ENCODE assay signal across 9 mouse cellular contexts in the genomic region with DNA sequence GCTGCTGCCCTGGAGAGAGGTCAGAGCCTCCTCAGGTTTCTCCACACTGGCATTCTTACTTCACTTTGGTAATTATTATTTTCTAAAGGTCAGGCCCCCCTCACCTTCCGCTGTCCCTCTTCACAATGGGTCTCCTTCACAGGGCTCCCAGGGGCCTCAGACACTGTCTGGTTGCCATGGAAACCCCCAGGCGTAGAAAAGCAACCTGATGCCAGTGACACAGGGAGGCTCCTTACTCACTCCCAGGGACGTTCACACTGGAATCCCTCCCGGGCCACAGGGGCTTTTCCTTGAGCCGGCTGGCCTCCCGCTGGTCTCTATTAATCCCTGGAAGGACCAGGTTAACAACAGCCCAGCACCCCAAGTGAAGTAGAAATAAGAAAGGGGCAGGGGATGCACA. TPM values are rescaled to one million over a fixed set of nuclear protein-coding genes. Genes with fewer than 3 reads are reported as not detected.
DNase-seq lines count a peak whose midpoint lies in the region; ATAC-seq and TF ChIP-seq lines count a peak whose summit lies in the region.
"Had no signal": no experiment of that assay in that cellular context is flagged by ENCODE, and none has a peak within 500 bp of the region (broad histone marks: within the 10 kb centered on the region; RNA-seq: fewer than 3 reads in every experiment).

No protein-coding gene starts in this region.

- WGBS in forebrain, embryonic 15.5 days = under 1% methylated on average over 6 of the region's 6 CpGs
- under 1% methylated on average over 6 of the region's 6 CpGs for WGBS in midbrain, embryonic 11.5 days

- peak; percentile 85 for DNase-seq in Patski (ENCODE audit: low read depth, low spot score)
- DNase-seq in midbrain, embryonic 11.5 days (ENCODE audit: low spot score, missing footprints) = peak; percentile 97
- DNase-seq in spleen, adult 18-20 months = no peak
- no peak for DNase-seq in B cell, adult 2 months
- DNase-seq in heart, postnatal 14 days = no peak
- DNase-seq: heart, postnatal 36 days had no signal

- TF ChIP-seq EP300 in ES-Bruce4 (IDR thresholded peaks at IDR 0.05; ENCODE audit: insufficient read depth, low read depth, low read length) = 0 out of 2 replicates have a peak, but pooled peaks have one; percentile 42

- no peak for TF ChIP-seq CTCF in ES-Bruce4 (IDR thresholded peaks at IDR 0.05; ENCODE audit: low read depth, low read length)
- TF ChIP-seq CTCF in Patski (IDR thresholded peaks at IDR 0.05) = no peak

- no peak for ATAC-seq in Patski
- no peak for ATAC-seq in forebrain, embryonic 15.5 days (replicated peaks)
- peak; percentile 82 for ATAC-seq in midbrain, embryonic 11.5 days (ENCODE audit: low FRiP score)

- no peaks in the 10 kb centered on the region for H3K36me3 ChIP-seq in ES-Bruce4 (ENCODE audit: control insufficient read depth, insufficient read depth, low read length, poor library complexity, severe bottlenecking)
- no peaks in the 10 kb centered on the region for H3K36me3 ChIP-seq in forebrain, embryonic 15.5 days
- H3K36me3 ChIP-seq in midbrain, embryonic 11.5 days (ENCODE audit: control insufficient read depth, insufficient read depth, low read length) = peaks cover 24% of the 10 kb centered on the region
- H3K36me3 ChIP-seq: liver, embryonic 15.5 days had no signal

- intact Hi-C loops in heart, postnatal 14 days (cut with DNase I) = no loop called here

- in situ Hi-C loops in Patski (cut with MboI; ENCODE audit: low pct_unique_long_range_greater_than_20kb) = no loop called here

- no peaks in the 10 kb centered on the region for H3K9me3 ChIP-seq in ES-Bruce4 (replicated peaks; ENCODE audit: control insufficient read depth, insufficient read depth, low read length, poor library complexity, severe bottlenecking)
- no peaks in the 10 kb centered on the region for H3K9me3 ChIP-seq in forebrain, embryonic 15.5 days
- H3K9me3 ChIP-seq in midbrain, embryonic 11.5 days (ENCODE audit: control insufficient read depth, low read length) = no peaks in the 10 kb centered on the region
- H3K9me3 ChIP-seq: liver, embryonic 15.5 days had no signal

- POLR2A ChIA-PET in Patski (lab: Charles Lee) = interaction anchor here (0.6 kb wide), 1 partner anchor 20 kb away, joined by 3 read pairs; no protein-coding TSS in a partner anchor

- peaks cover 13% of the 10 kb centered on the region for H3K4me1 ChIP-seq in ES-Bruce4 (ENCODE audit: control insufficient read depth, insufficient read depth, low read length)
- H3K4me1 ChIP-seq in forebrain, embryonic 15.5 days = peaks cover 44% of the 10 kb centered on the region
- peaks cover 51% of the 10 kb centered on the region for H3K4me1 ChIP-seq in midbrain, embryonic 11.5 days (ENCODE audit: control insufficient read depth, insufficient read depth, low read length)

- no peak for TF ChIP-seq POLR2A in ES-Bruce4 (IDR thresholded peaks at IDR 0.05; ENCODE audit: insufficient read depth, low read length)

- H3K4me3 ChIP-seq in ES-Bruce4 (ENCODE audit: low read depth, low read length) = no peak overlapping the region
- H3K4me3 ChIP-seq in forebrain, embryonic 15.5 days = no peak overlapping the region
- no peak overlapping the region for H3K4me3 ChIP-seq in midbrain, embryonic 11.5 days (ENCODE audit: low read depth, low read length)
- H3K4me3 ChIP-seq: liver, embryonic 15.5 days had no signal

- H3K9ac ChIP-seq in ES-Bruce4 (ENCODE audit: low read depth, poor library complexity, severe bottlenecking) = no peak overlapping the region
- H3K9ac ChIP-seq in forebrain, embryonic 15.5 days (replicated peaks) = 0 out of 2 replicates have a peak overlapping the region, but pooled peaks have one; percentile 6
- H3K9ac ChIP-seq in midbrain, embryonic 11.5 days (ENCODE audit: low read length) = no peak overlapping the region; the same call in 1 of the 2 replicates
- H3K9ac ChIP-seq: liver, embryonic 15.5 days had no signal

- peak overlapping the region; percentile 12; the same call in 1 of the 2 replicates for H3K27ac ChIP-seq in ES-Bruce4 (ENCODE audit: insufficient read depth, low read length)
- peak overlapping the region; percentile 38 for H3K27ac ChIP-seq in forebrain, embryonic 15.5 days (replicated peaks)
- peak overlapping the region; percentile 98 for H3K27ac ChIP-seq in midbrain, embryonic 11.5 days (ENCODE audit: low read depth, low read length)
- H3K27ac ChIP-seq: liver, embryonic 15.5 days had no signal

- H3K27me3 ChIP-seq in ES-Bruce4 (ENCODE audit: control insufficient read depth, insufficient read depth, low read length, poor library complexity, severe bottlenecking) (no peaks in the 10 kb centered on the region), Patski (no peaks in the 10 kb centered on the region)
- H3K27me3 ChIP-seq in forebrain, embryonic 15.5 days = no peaks in the 10 kb centered on the region
- H3K27me3 ChIP-seq in midbrain, embryonic 11.5 days (ENCODE audit: control insufficient read depth, insufficient read depth, low read length) = no peaks in the 10 kb centered on the region; the same call in 1 of the 2 replicates

- CTCF ChIA-PET in Patski (lab: Charles Lee) = interaction anchor here (1.3 kb wide), 1 partner anchor 9 kb away, joined by 3 read pairs; no protein-coding TSS in a partner anchor

- H3K4me2 ChIP-seq in forebrain, embryonic 15.5 days (replicated peaks) = peak overlapping the region; percentile 37
- peak overlapping the region; percentile 14 for H3K4me2 ChIP-seq in midbrain, embryonic 11.5 days
- H3K4me2 ChIP-seq: liver, embryonic 15.5 days had no signal

RNA-seq across cellular contexts. Expression of a gene that starts 14.4 kb away (rescaled TPM):
- polyA plus RNA-seq in ES-Bruce4 (2011; ENCODE audit: insufficient read depth, insufficient read length, low read depth, missing spikeins) (12.9 and 13.1 TPM in 2 replicates), Patski (2021) (0.54 TPM)
- polyA plus RNA-seq in forebrain, embryonic 15.5 days (2015; fragmentation: Nextera tagmentation; extraction: Ambion mirVana) = 25.6 and 25.8 TPM in 2 replicates
- 94.5 and 94.6 TPM in 2 replicates for polyA plus RNA-seq in midbrain, embryonic 11.5 days (2014; fragmentation: Nextera tagmentation; extraction: Ambion mirVana)
- 1 to 10 TPM in 1 of 2 experiments, under 1 TPM in 1; 0.41 to 1.0 TPM for total RNA-seq in heart, postnatal 14 days (2021)

RNA-seq across cellular contexts. Expression of a gene that starts 26.1 kb away (rescaled TPM):
- polyA plus RNA-seq in ES-Bruce4 (2011; ENCODE audit: insufficient read depth, insufficient read length, low read depth, missing spikeins) = 48.5 and 49.2 TPM in 2 replicates
- 118 TPM for polyA plus RNA-seq in Patski (2021)
- 60.8 and 66.2 TPM in 2 replicates for polyA plus RNA-seq in forebrain, embryonic 15.5 days (2015; fragmentation: Nextera tagmentation; extraction: Ambion mirVana)
- polyA plus RNA-seq in midbrain, embryonic 11.5 days (2014; fragmentation: Nextera tagmentation; extraction: Ambion mirVana) = 60.4 and 62.7 TPM in 2 replicates
- 10 to 100 TPM; 12.4 to 12.7 TPM for total RNA-seq in heart, postnatal 14 days (2021)

Comparison
In these comparisons a context has a peak if more than half of its experiments do, and no peak if none do; other contexts are left out.
1. H3K27ac ChIP-seq: peak in every context shown above with its lines; median percentile 98 in midbrain, embryonic 11.5 days; 38 in forebrain, embryonic 15.5 days; 12 in ES-Bruce4.
2. DNase-seq: peak in Patski (single experiment) and midbrain, embryonic 11.5 days (single experiment); none in spleen, adult 18-20 months (0 of 2), B cell, adult 2 months (0 of 2) and heart, postnatal 14 days (0 of 2).